Mouse (Mus musculus) erythroblast, embryonic 14.5 days (primary cell): ENCODE results near the gene Cab39l. TPM values are rescaled to one million over a fixed set of nuclear protein-coding genes. Genes with fewer than 3 reads are reported as not detected.

Experiments used
- H3K27me3 ChIP-seq: 2 replicates; pipeline ENCODE4 v1.6.1; 2012; ENCODE audit warnings: inconsistent platforms; ENCODE audit not compliant: control insufficient read depth
- H3K36me3 ChIP-seq: 2 replicates; pipeline ENCODE4 v1.6.1; 2012; ENCODE audit warnings: mild to moderate bottlenecking, inconsistent platforms; ENCODE audit not compliant: control insufficient read depth
- H3K4me1 ChIP-seq: 2 replicates; pipeline ENCODE4 v1.6.1; 2012; ENCODE audit warnings: inconsistent platforms; ENCODE audit not compliant: control insufficient read depth
- H3K4me3 ChIP-seq: replicated peaks from 2 replicates; pipeline ENCODE3; 2012; ENCODE audit warnings: moderate library complexity, mild to moderate bottlenecking, inconsistent platforms
- H3K9me3 ChIP-seq: 2 replicates; pipeline ENCODE4 v1.6.1; 2012; ENCODE audit warnings: low read length, inconsistent platforms, mixed read lengths; ENCODE audit not compliant: control insufficient read depth
- GATA1 ChIP-seq: IDR thresholded peaks from 2 replicates; pipeline ENCODE4 v1.6.1; 2012; ENCODE audit warnings: low read length, inconsistent platforms, mixed read lengths
- TAL1 ChIP-seq: IDR thresholded peaks from 3 replicates; pipeline ENCODE4 v1.6.1; 2012; ENCODE audit warnings: low read length, inconsistent platforms, mixed read lengths
- polyA plus RNA-seq: library from polyadenylated mRNA; stranded (reverse); fragments of >175 nt; gene quantifications from 2 replicates; pipeline ENCODE4 v1.2.3, GENCODE M21; 2012

The Cab39l gene
- polyA plus RNA-seq, 1 experiment = 0.31 TPM

DNA sequence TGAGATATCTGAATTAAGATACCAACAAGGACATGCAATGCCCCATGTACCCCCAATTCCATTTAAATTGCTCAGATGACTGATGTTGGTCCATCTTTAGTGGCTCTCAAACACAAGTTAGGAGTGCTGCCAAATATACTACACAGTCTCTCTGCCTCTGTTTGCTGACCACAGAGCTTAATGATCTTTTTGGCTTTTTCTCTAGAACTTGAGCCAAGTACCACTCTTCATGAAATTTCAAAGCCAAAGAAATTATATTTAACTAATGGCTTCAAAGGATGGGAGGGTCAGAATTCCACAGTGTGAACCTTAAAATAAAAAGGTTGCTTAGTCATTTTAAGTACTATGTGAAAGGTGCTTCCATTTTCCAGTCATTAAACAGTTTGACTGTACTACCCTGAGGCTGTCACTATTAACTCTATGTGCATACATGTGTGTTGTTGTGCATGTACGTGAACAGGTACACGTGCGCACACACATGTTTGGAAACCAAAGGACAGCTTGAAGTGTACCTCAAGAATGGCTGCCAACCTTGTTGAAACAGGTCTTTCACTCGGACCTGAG lies 44.6 kb downstream of the Cab39l start:
- Histone ChIP-seq H3K27me3 (no peaks in the 10 kb centered on the region), H3K9me3 (no peaks in the 10 kb centered on the region), H3K4me3 (no peak overlapping the region), H3K36me3 (no peaks in the 10 kb centered on the region; the same call in 1 of the 2 replicates), H3K4me1 (no peaks in the 10 kb centered on the region)
- no peak for TF ChIP-seq GATA1
- no peak for TF ChIP-seq TAL1

DNA sequence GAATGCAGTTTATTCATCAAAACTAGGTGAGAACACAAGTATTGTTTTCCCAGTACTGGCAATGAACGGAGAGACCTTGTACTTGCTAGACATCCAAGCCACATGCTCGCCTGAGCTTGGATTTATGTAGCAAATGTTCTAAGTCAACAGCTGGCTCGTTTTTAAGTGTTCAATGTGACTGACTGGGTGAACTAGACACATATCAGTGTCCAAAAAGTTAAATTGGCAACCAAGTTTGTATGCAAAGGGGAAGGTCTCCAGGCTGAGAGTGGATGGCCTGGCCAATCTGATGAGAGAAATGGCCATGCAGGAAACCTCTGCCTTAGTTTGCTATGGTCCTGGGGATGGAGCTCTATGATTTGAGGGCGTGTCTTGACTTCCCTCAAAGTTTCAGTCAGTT lies 51.6 kb downstream of the Cab39l start:
- H3K4me3 ChIP-seq = no peak overlapping the region
- H3K27me3 ChIP-seq = no peaks in the 10 kb centered on the region
- H3K9me3 ChIP-seq = no peaks in the 10 kb centered on the region
- no peak for TF ChIP-seq TAL1
- TF ChIP-seq GATA1 = no peak
- peaks cover under 1% of the 10 kb centered on the region for H3K36me3 ChIP-seq
- no peaks in the 10 kb centered on the region for H3K4me1 ChIP-seq

DNA sequence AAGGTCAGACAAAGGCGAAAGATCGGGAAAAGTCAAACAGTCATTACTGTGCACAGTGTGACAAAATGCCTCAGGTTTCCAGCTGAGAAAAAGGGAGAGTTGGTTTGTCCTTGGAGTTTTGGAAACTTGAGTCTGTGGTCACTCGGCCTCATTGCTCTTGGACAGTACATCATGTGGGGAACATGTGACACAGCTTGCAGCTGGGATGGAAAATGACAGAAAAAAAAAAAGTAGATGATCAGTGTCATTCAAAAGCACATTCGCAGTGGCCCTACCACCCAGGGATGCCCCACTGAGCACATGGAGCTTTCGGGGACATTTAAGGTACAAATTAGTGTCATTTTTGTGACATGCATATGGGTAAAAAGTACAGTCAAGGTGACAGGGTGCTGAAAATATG lies 57.2 kb downstream of the Cab39l start:
- Histone ChIP-seq H3K27me3 (no peaks in the 10 kb centered on the region), H3K4me3 (no peak overlapping the region), H3K4me1 (no peaks in the 10 kb centered on the region), H3K36me3 (peaks cover 23% of the 10 kb centered on the region), H3K9me3 (no peaks in the 10 kb centered on the region)
- TF ChIP-seq TAL1 = no peak
- TF ChIP-seq GATA1 = no peak

DNA sequence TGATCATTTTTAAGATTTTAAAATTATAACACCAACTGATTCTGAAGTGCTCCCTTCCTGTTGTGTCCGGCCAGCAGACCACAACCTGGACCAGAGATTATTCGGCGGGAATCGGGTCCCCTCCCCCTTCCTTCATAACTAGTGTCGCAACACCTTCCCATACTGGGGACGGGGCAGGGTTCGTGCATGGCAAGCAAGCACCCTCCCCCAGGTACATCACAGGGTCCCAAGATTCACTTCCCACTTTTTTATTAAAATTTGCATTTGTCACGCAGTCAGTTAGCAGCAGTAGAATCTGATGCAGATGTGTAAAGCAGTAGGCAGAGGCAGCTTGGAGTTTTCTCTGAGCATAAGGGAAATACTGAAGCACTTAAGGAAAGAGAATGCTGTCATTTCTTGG lies 64.1 kb downstream of the Cab39l start:
- TF ChIP-seq GATA1 (no peak), TAL1 (no peak)
- H3K4me3 ChIP-seq = no peak overlapping the region
- H3K27me3 ChIP-seq = no peaks in the 10 kb centered on the region
- H3K36me3 ChIP-seq = peaks cover 27% of the 10 kb centered on the region
- no peaks in the 10 kb centered on the region for H3K9me3 ChIP-seq
- H3K4me1 ChIP-seq = no peaks in the 10 kb centered on the region

DNA sequence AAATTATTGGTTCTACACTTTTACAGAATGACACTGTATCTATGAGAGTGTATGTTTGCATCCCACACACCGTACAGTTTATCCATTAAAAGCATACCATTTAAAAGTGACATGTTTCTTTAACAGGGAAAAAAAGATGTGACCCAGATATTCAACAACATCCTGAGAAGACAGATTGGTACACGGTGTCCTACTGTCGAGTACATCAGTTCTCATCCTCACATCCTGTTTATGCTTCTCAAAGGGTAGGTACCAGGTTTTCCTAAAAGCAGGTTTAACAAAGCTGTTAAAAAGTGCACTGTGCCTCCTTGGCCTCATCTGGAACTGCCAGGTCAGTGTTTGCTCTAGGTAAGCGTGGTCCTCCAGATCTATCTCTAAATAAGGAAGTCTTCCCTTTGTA lies 65.4 kb downstream of the Cab39l start:
- Histone ChIP-seq H3K4me3 (no peak overlapping the region), H3K36me3 (peaks cover 26% of the 10 kb centered on the region), H3K9me3 (no peaks in the 10 kb centered on the region), H3K4me1 (no peaks in the 10 kb centered on the region), H3K27me3 (no peaks in the 10 kb centered on the region)
- TF ChIP-seq GATA1 (no peak), TAL1 (no peak)

DNA sequence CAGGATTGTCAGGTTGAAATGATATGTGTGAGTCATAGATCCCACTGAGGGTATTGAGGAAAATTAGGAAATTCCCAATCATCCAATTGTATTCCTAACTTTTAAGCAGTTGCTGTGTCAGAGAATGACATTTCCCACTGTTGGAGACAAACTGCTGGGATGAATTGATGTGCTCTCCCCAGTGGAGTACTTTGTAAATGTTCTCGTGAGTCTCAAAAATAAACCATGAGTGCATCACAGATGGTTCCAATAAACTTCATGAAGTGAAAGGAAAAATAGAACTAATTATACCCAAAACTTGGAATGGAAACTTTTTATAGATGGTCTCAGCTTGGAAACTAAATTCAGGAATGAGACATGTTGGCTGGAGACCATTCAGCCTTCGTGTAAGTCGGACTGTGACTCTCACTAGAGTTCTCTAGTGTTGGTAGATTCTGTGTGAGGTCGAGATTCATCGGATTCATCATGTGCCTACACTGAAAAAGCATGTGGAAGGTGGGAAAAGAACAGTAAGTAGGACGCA lies 73.2 kb downstream of the Cab39l start:
- no peak for TF ChIP-seq TAL1
- no peak for TF ChIP-seq GATA1
- Histone ChIP-seq H3K4me1 (no peaks in the 10 kb centered on the region), H3K4me3 (no peak overlapping the region), H3K9me3 (no peaks in the 10 kb centered on the region), H3K36me3 (peaks cover 11% of the 10 kb centered on the region), H3K27me3 (no peaks in the 10 kb centered on the region)

DNA sequence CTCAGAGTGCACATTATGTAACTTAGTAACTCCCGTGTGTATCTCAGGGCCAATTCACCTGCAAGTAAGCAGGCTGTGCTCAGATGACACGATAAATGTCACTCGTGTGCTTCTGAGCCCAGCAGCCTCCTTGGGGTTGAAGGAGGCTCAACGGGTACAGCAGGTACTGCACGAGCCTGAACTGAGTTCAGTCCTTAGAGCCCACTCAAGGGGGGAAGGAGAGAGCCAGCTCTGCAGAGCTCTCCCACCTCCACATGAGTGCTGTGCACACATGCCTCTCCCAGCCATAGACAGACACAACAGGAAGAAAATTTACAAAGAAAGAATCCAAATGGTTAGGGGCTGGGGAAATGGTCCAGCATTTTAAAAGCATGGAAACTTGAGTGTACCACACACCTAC lies 85.1 kb downstream of the Cab39l start:
- no peaks in the 10 kb centered on the region for H3K4me1 ChIP-seq
- peaks cover 28% of the 10 kb centered on the region for H3K36me3 ChIP-seq
- TF ChIP-seq TAL1 (no peak), GATA1 (no peak)
- H3K27me3 ChIP-seq = no peaks in the 10 kb centered on the region
- H3K9me3 ChIP-seq = no peaks in the 10 kb centered on the region
- H3K4me3 ChIP-seq = no peak overlapping the region

DNA sequence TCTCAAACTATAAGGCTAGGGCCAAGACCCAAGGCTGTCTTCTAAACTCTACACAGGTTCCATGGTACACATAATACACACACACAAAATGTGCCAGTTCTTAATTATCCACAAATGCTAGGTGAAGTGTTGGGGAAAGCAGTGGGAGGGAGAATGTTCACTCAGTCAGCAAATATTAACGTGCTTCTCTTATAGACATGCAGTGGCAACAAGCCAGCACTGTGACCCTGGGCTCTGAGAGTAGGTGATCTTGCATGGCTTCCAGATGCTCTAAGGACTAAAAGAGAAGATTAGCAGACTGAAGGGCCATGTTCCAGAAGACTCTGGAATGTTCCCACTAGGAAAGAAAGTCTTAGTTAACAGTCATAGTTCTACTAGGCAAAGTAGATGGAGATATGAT lies 90.0 kb downstream of the Cab39l start:
- peaks cover 26% of the 10 kb centered on the region for H3K36me3 ChIP-seq
- TF ChIP-seq GATA1 = no peak
- no peak for TF ChIP-seq TAL1
- no peak overlapping the region for H3K4me3 ChIP-seq
- no peaks in the 10 kb centered on the region for H3K9me3 ChIP-seq
- H3K4me1 ChIP-seq = no peaks in the 10 kb centered on the region
- no peaks in the 10 kb centered on the region for H3K27me3 ChIP-seq

DNA sequence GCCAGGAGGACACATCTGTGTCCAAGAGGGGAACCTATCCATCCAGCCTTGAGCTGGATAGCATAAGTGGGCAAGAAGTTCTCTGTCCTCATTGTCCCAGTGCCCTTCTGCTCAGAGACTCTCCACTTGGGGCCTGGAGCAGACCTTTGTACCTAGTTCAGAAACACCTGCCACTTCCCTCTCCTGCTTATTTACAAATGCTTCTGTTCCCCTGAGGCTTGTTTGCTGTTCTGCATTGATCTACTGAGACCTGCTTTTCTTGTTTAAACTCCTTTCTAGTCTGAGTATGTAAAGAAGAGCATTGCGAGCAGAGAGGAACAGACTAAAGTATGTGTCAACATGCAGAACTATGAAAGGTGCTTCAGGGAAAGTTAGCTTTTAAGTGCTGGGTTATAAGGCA lies 92.2 kb downstream of the Cab39l start:
- TF ChIP-seq TAL1 (no peak), GATA1 (no peak)
- peaks cover 18% of the 10 kb centered on the region for H3K36me3 ChIP-seq
- no peaks in the 10 kb centered on the region for H3K27me3 ChIP-seq
- H3K4me1 ChIP-seq = no peaks in the 10 kb centered on the region
- H3K9me3 ChIP-seq = no peaks in the 10 kb centered on the region
- H3K4me3 ChIP-seq = no peak overlapping the region

DNA sequence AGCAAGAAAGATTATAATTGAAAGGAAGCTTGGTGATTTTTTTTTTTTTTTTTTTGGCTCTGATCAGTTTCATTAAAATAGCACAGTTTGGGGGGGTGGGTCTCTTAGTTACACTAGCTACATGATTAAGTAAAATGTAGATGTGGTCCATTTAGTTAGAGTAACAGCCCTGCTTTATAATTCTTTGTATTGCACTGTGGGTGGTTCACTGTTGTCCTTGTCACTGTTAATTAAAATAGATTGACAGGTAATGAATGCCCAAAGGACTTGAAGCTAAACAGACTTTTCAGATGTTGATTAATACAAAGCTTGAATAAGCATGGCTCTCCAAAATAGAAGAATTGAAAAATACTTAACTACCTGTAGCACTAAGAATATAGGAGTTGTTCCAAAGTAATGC lies 93.1 kb downstream of the Cab39l start:
- H3K36me3 ChIP-seq = peaks cover 18% of the 10 kb centered on the region
- H3K27me3 ChIP-seq = no peaks in the 10 kb centered on the region
- TF ChIP-seq TAL1 = no peak
- no peak for TF ChIP-seq GATA1
- no peak overlapping the region for H3K4me3 ChIP-seq
- H3K9me3 ChIP-seq = no peaks in the 10 kb centered on the region
- no peaks in the 10 kb centered on the region for H3K4me1 ChIP-seq
